Mouse (Mus musculus): Measurements from ENCODE around the gene Gm21988. TPM values are rescaled to one million over a fixed set of nuclear protein-coding genes. Genes with fewer than 3 reads are reported as not detected.

The Gm21988 gene
- polyA plus RNA-seq, 1 experiment from 2014 or later = 11.9 TPM

DNA sequence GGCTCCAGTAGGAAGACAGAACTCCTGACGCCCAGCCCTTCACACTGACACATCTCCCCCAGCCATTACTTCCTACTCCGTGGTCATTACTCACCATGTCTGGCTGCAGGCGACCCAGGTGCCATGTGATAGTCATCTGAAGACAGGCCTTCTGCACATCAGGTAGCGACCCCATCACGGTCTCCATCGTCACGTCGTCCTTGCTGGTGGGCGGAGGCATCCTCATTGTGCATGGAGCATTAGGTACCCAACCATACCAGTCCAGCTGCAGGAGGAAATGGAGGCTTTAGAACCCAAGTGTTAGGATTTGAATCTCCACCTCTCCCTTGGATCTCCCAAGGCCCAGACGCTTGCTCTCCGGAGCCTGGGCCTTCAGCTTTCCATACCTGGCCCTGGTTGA, 3.0 kb upstream of the Gm21988 start:
- no peak overlapping the region for H3K27ac ChIP-seq (ENCODE audit: low read depth, low read length)
- peaks cover 15% of the 10 kb centered on the region for H3K4me1 ChIP-seq (ENCODE audit: control insufficient read depth, insufficient read depth, low read length)
- 73% methylated on average over 11 of the region's 11 CpGs for WGBS
- DNase-seq (ENCODE audit: low spot score) = no peak
- no peaks in the 10 kb centered on the region for H3K36me3 ChIP-seq (ENCODE audit: control insufficient read depth, insufficient read depth, low read length)
- H3K27me3 ChIP-seq (replicated peaks; ENCODE audit: control insufficient read depth, insufficient read depth, low read length) = no peaks in the 10 kb centered on the region; the same call in 1 of the 2 replicates
- no peaks in the 10 kb centered on the region for H3K9me3 ChIP-seq (replicated peaks; ENCODE audit: control insufficient read depth, low read length)
- ATAC-seq = no peak
- H3K4me2 ChIP-seq (ENCODE audit: low read length) = no peak overlapping the region
- no peak overlapping the region for H3K9ac ChIP-seq (ENCODE audit: low read length)
- H3K4me3 ChIP-seq (ENCODE audit: low read depth, low read length) = no peak overlapping the region

DNA sequence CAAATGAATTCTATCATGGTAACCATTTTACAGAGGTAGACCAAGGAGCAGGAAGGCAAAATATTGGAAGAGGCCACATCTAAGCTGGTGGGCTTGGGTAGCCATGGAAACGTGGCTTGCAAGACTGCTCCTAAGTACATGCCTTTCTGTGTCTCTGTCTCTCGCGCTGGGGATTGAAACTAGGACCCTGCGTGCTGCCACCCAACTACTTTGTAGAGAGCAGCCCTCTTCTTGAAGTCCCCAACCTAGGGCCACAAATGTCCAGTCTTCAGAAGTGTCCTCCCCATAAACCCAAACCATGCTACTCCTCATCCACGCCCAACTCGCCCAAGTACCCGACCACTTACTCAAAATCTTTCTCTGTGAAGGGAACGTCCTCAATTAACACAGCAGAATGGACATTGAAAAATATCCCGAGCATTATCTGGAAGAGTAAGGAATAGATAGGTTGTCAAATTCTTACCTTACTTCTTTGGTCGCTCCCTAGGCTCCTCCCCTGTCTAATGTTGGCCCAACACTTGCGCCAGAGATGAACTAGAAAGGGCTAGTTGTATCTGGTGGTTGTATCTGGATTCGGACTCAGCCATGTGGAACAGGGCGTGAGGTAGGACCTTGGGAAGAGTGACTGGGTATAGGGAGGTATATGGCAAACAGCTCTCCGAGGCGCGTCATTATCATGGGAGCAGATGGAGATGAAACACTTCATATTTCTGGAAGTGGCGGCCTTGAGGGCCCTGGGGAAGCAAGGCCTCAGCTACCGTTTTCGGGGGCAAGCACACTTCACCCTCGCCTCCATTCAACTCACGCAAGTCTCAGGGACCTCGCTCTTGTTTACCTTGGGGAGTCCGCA, 814 bp downstream of the Gm21988 start:
- Histone ChIP-seq H3K27me3 (replicated peaks; ENCODE audit: control insufficient read depth, insufficient read depth, low read length) (no peaks in the 10 kb centered on the region), H3K4me3 (ENCODE audit: low read depth, low read length) (peak overlapping the region; percentile 55), H3K9ac (ENCODE audit: low read length) (peak overlapping the region; percentile 72), H3K4me1 (ENCODE audit: control insufficient read depth, insufficient read depth, low read length) (peaks cover 24% of the 10 kb centered on the region), H3K9me3 (replicated peaks; ENCODE audit: control insufficient read depth, low read length) (no peaks in the 10 kb centered on the region), H3K4me2 (ENCODE audit: low read length) (peak overlapping the region; percentile 99), H3K36me3 (ENCODE audit: control insufficient read depth, insufficient read depth, low read length) (peaks cover 18% of the 10 kb centered on the region), H3K27ac (ENCODE audit: low read depth, low read length) (peak overlapping the region; percentile 89)
- DNase-seq (ENCODE audit: low spot score) (no peak), ATAC-seq (no peak)
- WGBS = 14% methylated on average over 23 of the region's 23 CpGs

DNA sequence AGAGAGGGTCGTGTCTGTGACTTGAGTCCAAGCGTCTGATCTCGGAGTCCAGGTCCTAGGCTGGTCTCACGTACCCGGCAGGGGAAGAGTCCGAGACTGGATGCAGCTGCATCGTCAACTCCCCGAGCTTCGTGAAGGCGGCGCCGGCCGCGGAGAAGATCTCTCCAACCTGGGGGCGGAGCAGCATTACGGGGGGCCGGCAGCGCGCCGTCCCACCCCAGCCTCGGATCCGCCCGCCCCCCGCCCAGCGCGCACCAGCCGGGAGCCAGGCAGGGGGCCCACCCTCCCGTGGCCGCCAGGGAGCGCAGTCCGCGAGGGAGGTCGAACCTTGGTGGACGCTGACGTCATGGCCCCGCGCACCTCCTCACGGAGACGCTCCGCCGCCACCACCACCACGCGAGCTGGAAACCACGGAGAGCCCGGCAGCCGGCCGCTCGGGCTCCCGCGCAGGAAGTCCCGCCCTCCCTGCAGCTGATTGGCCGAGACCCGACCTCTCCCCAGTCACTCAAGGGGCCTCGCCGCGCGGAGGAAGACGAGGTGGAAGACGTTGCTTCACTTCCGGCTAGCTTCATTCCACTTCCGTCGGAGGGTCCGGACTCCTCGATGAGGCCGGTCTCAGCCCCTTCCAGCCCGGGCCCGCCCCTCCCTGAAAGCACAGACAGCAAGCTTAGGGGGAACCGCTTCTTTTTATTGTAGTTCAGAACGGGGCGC, 2.0 kb downstream of the Gm21988 start, which contains the start of gene 0610010K14Rik:
TSS of gene 0610010K14Rik (minus strand) at position 458 of the 711 bp plus-strand sequence.
- ATAC-seq (peak; percentile 95), DNase-seq (ENCODE audit: low spot score) (peak; percentile 98)
- no peaks in the 10 kb centered on the region for H3K27me3 ChIP-seq (replicated peaks; ENCODE audit: control insufficient read depth, insufficient read depth, low read length)
- H3K4me2 ChIP-seq (ENCODE audit: low read length) = peak within 1 kb of the TSS; percentile 99
- H3K4me3 ChIP-seq (ENCODE audit: low read depth, low read length) = peak within 1 kb of the TSS; percentile 55
- WGBS = under 1% methylated on average over 67 of the region's 70 CpGs
- peak within 1 kb of the TSS; percentile 89 for H3K27ac ChIP-seq (ENCODE audit: low read depth, low read length)
- H3K36me3 ChIP-seq (ENCODE audit: control insufficient read depth, insufficient read depth, low read length) = peaks cover 18% of the 10 kb centered on the region
- H3K9me3 ChIP-seq (replicated peaks; ENCODE audit: control insufficient read depth, low read length) = no peaks in the 10 kb centered on the region
- H3K4me1 ChIP-seq (ENCODE audit: control insufficient read depth, insufficient read depth, low read length) = peaks cover 24% of the 10 kb centered on the region
- H3K9ac ChIP-seq (ENCODE audit: low read length) = peak within 1 kb of the TSS; percentile 72

DNA sequence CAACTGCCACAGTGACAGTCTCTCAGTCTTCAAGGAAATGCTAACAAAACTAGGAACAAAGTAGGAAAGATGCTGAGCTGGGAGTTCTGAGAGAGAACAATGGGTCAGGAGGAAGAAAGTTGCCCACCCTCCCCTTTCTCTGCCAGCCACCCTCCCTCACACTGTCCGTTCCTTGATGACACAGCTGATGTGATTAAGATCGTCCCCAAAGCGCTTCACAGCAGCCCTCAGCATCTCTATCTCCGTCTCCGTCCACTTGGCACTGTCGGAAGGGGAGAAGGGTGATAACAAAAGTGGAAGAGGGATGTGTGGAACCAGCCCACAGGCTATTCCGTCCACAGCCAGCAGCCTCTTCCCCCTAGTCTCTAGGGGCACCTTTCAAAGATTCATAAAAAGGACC, 2.9 kb downstream of the Gm21988 start:
- Histone ChIP-seq H3K9ac (ENCODE audit: low read length) (peak overlapping the region; percentile 72), H3K36me3 (ENCODE audit: control insufficient read depth, insufficient read depth, low read length) (peaks cover 18% of the 10 kb centered on the region), H3K9me3 (replicated peaks; ENCODE audit: control insufficient read depth, low read length) (no peaks in the 10 kb centered on the region), H3K4me3 (ENCODE audit: low read depth, low read length) (peak overlapping the region; percentile 55), H3K4me2 (ENCODE audit: low read length) (peak overlapping the region; percentile 99), H3K27me3 (replicated peaks; ENCODE audit: control insufficient read depth, insufficient read depth, low read length) (no peaks in the 10 kb centered on the region), H3K4me1 (ENCODE audit: control insufficient read depth, insufficient read depth, low read length) (peaks cover 24% of the 10 kb centered on the region), H3K27ac (ENCODE audit: low read depth, low read length) (peak overlapping the region; percentile 89; the same call in 1 of the 2 replicates)
- ATAC-seq = no peak
- DNase-seq (ENCODE audit: low spot score) = no peak
- 40% methylated on average over 7 of the region's 7 CpGs for WGBS

- H3K9ac ChIP-seq (ENCODE audit: low read length) = no peak overlapping the region
- WGBS = 92% methylated on average over 12 of the region's 12 CpGs
- H3K36me3 ChIP-seq (ENCODE audit: control insufficient read depth, insufficient read depth, low read length) = peaks cover 18% of the 10 kb centered on the region
These were observed 4.3 kb downstream of the Gm21988 start for GRCm38 (mm10) chr11:70235254-70235900.

DNA sequence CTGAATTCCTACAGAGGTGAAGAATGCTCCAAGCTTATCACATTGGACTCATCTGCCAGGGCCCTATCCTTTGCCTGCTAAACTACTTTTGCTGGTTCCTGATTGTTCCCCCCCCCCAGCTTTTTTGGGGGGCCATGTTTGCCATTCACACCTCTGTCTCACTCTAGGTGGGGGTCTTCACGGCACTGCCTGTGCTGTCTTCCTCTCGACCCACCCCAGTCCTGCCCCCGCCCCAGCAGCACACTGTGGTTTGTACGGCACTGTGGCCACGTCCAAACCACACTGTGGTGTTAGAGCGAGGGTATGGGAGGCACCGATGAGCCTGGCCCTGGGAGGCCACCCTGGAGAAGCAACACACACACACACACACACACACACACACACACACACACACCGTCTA, 5.1 kb downstream of the Gm21988 start:
- ATAC-seq (no peak), DNase-seq (ENCODE audit: low spot score) (no peak)
- 80% methylated on average over 8 of the region's 8 CpGs for WGBS
- H3K4me1 ChIP-seq (ENCODE audit: control insufficient read depth, insufficient read depth, low read length) = peaks cover 18% of the 10 kb centered on the region
- H3K36me3 ChIP-seq (ENCODE audit: control insufficient read depth, insufficient read depth, low read length) = peaks cover 18% of the 10 kb centered on the region
- H3K9ac ChIP-seq (ENCODE audit: low read length) = no peak overlapping the region
- no peak overlapping the region for H3K4me3 ChIP-seq (ENCODE audit: low read depth, low read length)
- H3K4me2 ChIP-seq (ENCODE audit: low read length) = no peak overlapping the region
- H3K9me3 ChIP-seq (replicated peaks; ENCODE audit: control insufficient read depth, low read length) = no peaks in the 10 kb centered on the region
- no peak overlapping the region for H3K27ac ChIP-seq (ENCODE audit: low read depth, low read length)
- peaks cover 14% of the 10 kb centered on the region for H3K27me3 ChIP-seq (replicated peaks; ENCODE audit: control insufficient read depth, insufficient read depth, low read length)

More at GRCm38 (mm10) chr11:70235254-70235900, 4.3 kb downstream of the Gm21988 start:
- H3K4me1 ChIP-seq (ENCODE audit: control insufficient read depth, insufficient read depth, low read length) = peaks cover 20% of the 10 kb centered on the region
- ATAC-seq = no peak
- no peaks in the 10 kb centered on the region for H3K9me3 ChIP-seq (replicated peaks; ENCODE audit: control insufficient read depth, low read length)
- H3K27ac ChIP-seq (ENCODE audit: low read depth, low read length) = no peak overlapping the region
- peaks cover 6% of the 10 kb centered on the region; the same call in 1 of the 2 replicates for H3K27me3 ChIP-seq (replicated peaks; ENCODE audit: control insufficient read depth, insufficient read depth, low read length)
- no peak for DNase-seq (ENCODE audit: low spot score)
- no peak overlapping the region for H3K4me2 ChIP-seq (ENCODE audit: low read length)
- no peak overlapping the region for H3K4me3 ChIP-seq (ENCODE audit: low read depth, low read length)

- peaks cover 17% of the 10 kb centered on the region for H3K4me1 ChIP-seq (ENCODE audit: control insufficient read depth, insufficient read depth, low read length)
- peaks cover 18% of the 10 kb centered on the region for H3K36me3 ChIP-seq (ENCODE audit: control insufficient read depth, insufficient read depth, low read length)
- H3K27me3 ChIP-seq (replicated peaks; ENCODE audit: control insufficient read depth, insufficient read depth, low read length) = peaks cover 18% of the 10 kb centered on the region
- DNase-seq (ENCODE audit: low spot score) (no peak), ATAC-seq (no peak)
- no peak overlapping the region for H3K4me2 ChIP-seq (ENCODE audit: low read length)
- 64% methylated on average over 5 of the region's 5 CpGs for WGBS
- no peak overlapping the region for H3K27ac ChIP-seq (ENCODE audit: low read depth, low read length)
- H3K4me3 ChIP-seq (ENCODE audit: low read depth, low read length) = no peak overlapping the region
- no peaks in the 10 kb centered on the region for H3K9me3 ChIP-seq (replicated peaks; ENCODE audit: control insufficient read depth, low read length)
- H3K9ac ChIP-seq (ENCODE audit: low read length) = no peak overlapping the region
These were observed 5.6 kb downstream of the Gm21988 start for GRCm38 (mm10) chr11:70234037-70234436.

DNA sequence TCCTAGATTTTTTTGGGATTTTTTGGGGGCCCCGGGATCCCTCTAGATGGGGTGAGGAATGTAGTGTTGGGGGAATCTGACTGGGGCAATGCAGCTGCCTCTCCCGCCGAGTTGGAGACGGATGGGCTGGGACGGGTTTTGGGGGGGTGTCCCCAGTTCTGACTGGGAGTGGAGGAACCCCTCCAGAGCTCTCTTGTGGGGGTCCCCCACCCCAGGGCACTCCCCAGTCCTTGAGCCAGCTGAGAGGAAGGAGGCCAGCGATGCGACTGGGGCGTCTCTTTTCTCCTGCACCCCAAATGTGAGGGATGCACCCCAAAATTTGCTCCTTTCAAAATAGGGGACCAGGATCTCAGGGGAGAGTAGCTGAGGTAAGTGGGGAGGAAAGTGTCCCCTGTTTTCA, 6.6 kb downstream of the Gm21988 start:
- no peak for ATAC-seq
- 36% methylated on average over 8 of the region's 8 CpGs for WGBS
- H3K4me2 ChIP-seq (ENCODE audit: low read length) = peak overlapping the region; percentile 54
- H3K27ac ChIP-seq (ENCODE audit: low read depth, low read length) = no peak overlapping the region; the same call in 1 of the 2 replicates
- DNase-seq (ENCODE audit: low spot score) = no peak
- peak overlapping the region; percentile 64 for H3K9ac ChIP-seq (ENCODE audit: low read length)
- H3K36me3 ChIP-seq (ENCODE audit: control insufficient read depth, insufficient read depth, low read length) = peaks cover 18% of the 10 kb centered on the region
- H3K9me3 ChIP-seq (replicated peaks; ENCODE audit: control insufficient read depth, low read length) = no peaks in the 10 kb centered on the region
- peaks cover 25% of the 10 kb centered on the region for H3K27me3 ChIP-seq (replicated peaks; ENCODE audit: control insufficient read depth, insufficient read depth, low read length)
- peak overlapping the region; percentile 31 for H3K4me3 ChIP-seq (ENCODE audit: low read depth, low read length)
- H3K4me1 ChIP-seq (ENCODE audit: control insufficient read depth, insufficient read depth, low read length) = peaks cover 8% of the 10 kb centered on the region

Measured in forebrain, embryonic 14.5 days (tissue).